Mouse (Mus musculus) cerebellum, adult 2 months (tissue): ENCODE data around the gene Stt3b.

Experiments
- CTCF ChIP-seq: fragments of 200-500 bp; IDR thresholded peaks from 2 replicates; pipeline ENCODE4 v1.5.1; 2011; ENCODE audit warnings: low read depth, mild to moderate bottlenecking, control low read depth, low read length, moderate library complexity, borderline replicate concordance; ENCODE audit not compliant: insufficient read depth
- POLR2A ChIP-seq: fragments of 200-500 bp; IDR thresholded peaks from 2 replicates; pipeline ENCODE4 v1.6.1; 2011; ENCODE audit warnings: low read length, control low read depth, borderline replicate concordance; ENCODE audit not compliant: insufficient read depth

GRCm38 (mm10) chr9:115333016-115333415, 22.8 kb upstream of the Stt3b start:
- no peak for TF ChIP-seq CTCF
- TF ChIP-seq POLR2A: no peak
